Mouse (Mus musculus) forebrain, embryonic 12.5 days (tissue): ENCODE data around the gene Ltbp4. TPM values are rescaled to one million over a fixed set of nuclear protein-coding genes. Genes with fewer than 3 reads are reported as not detected.
A peak's percentile ranks its signal among the peaks of the same experiment; 100 is the strongest.

Experiments
- ATAC-seq: fragments of 200-750 bp; cut with Nextera tagmentation; 2 replicates; pipeline ENCODE4 v1.8.0; 2017; ENCODE audit warnings: moderate TSS enrichment; ENCODE audit not compliant: low FRiP score
- H3K27ac ChIP-seq: fragments of 300-500 bp; sonication (generic); 2 replicates; pipeline ENCODE4 v1.5.1; 2016; ENCODE audit warnings: mild to moderate bottlenecking
- H3K27me3 ChIP-seq: fragments of 300-500 bp; sonication (generic); 2 replicates; pipeline ENCODE4 v1.6.1; 2016; ENCODE audit warnings: mild to moderate bottlenecking
- H3K36me3 ChIP-seq: fragments of 300-500 bp; sonication (generic); replicated peaks from 2 replicates; pipeline ENCODE4 v1.6.1; 2016; ENCODE audit warnings: mild to moderate bottlenecking
- H3K4me1 ChIP-seq: fragments of 300-500 bp; sonication (generic); 2 replicates; pipeline ENCODE4 v1.6.1; 2016
- H3K4me2 ChIP-seq: fragments of 300-500 bp; sonication (generic); 2 replicates; pipeline ENCODE4 v1.6.1; 2016; ENCODE audit warnings: mild to moderate bottlenecking, moderate library complexity
- H3K4me3 ChIP-seq: fragments of 300-500 bp; sonication (generic); replicated peaks from 2 replicates; pipeline ENCODE4 v1.5.1; 2016; ENCODE audit warnings: mild to moderate bottlenecking
- H3K9ac ChIP-seq: fragments of 300-500 bp; sonication (generic); 2 replicates; pipeline ENCODE4 v1.6.1; 2016; ENCODE audit warnings: mild to moderate bottlenecking
- H3K9me3 ChIP-seq: fragments of 300-500 bp; sonication (generic); 2 replicates; pipeline ENCODE4 v1.6.1; 2016
- WGBS: fragments of 180-500 bp; shearing (Covaris S2); methylation state at CpG from one replicate; pipeline ENCODE4 v1.1.7; 2016; 5-methylcytosine and 5-hydroxymethylcytosine counted together
- polyA plus RNA-seq: library from polyadenylated mRNA; unstranded; fragments of >200 nt; fragmentation: Nextera tagmentation; extraction: Ambion mirVana; gene quantifications from 2 replicates; pipeline ENCODE4 v1.2.1, GENCODE M21; 2016

Gene Ltbp4
- polyA plus RNA-seq, 1 experiment from 2014 or later, result 16.5 TPM

- Histone ChIP-seq H3K9ac (no peak overlapping the region), H3K4me3 (no peak overlapping the region), H3K4me1 (peaks cover 56% of the 10 kb centered on the region), H3K9me3 (no peaks in the 10 kb centered on the region), H3K4me2 (peak overlapping the region; percentile 71; the same call in 1 of the 2 replicates), H3K36me3 (no peaks in the 10 kb centered on the region), H3K27me3 (peaks cover 90% of the 10 kb centered on the region), H3K27ac (no peak overlapping the region)
- ATAC-seq, result no peak
- WGBS, result 6% methylated on average over 8 of the region's 8 CpGs
Measured at GRCm38 (mm10) chr7:27331854-27332253, 5.6 kb downstream of the Ltbp4 start.

- no peak for ATAC-seq
- Histone ChIP-seq H3K27me3 (peaks cover 91% of the 10 kb centered on the region), H3K36me3 (no peaks in the 10 kb centered on the region), H3K27ac (no peak overlapping the region), H3K4me1 (peaks cover 54% of the 10 kb centered on the region), H3K9ac (no peak overlapping the region), H3K4me2 (peak overlapping the region; percentile 58), H3K4me3 (no peak overlapping the region), H3K9me3 (no peaks in the 10 kb centered on the region)
- 6% methylated on average over 8 of the region's 8 CpGs for WGBS
Measured at GRCm38 (mm10) chr7:27331541-27331851, 6.0 kb downstream of the Ltbp4 start.

- H3K4me3 ChIP-seq, result peak overlapping the region; percentile 40
- H3K27me3 ChIP-seq, result peaks cover 97% of the 10 kb centered on the region
- 0 out of 2 replicates have a peak, but pooled peaks have one; percentile 1 for ATAC-seq
- under 1% methylated on average over 39 of the region's 39 CpGs for WGBS
- peaks cover 55% of the 10 kb centered on the region for H3K4me1 ChIP-seq
- no peak overlapping the region for H3K27ac ChIP-seq
- H3K36me3 ChIP-seq, result no peaks in the 10 kb centered on the region
- no peaks in the 10 kb centered on the region for H3K9me3 ChIP-seq
- H3K4me2 ChIP-seq, result peak overlapping the region; percentile 58
- H3K9ac ChIP-seq, result peak overlapping the region; percentile 36; the same call in 1 of the 2 replicates
Measured at GRCm38 (mm10) chr7:27330709-27331540, 6.6 kb downstream of the Ltbp4 start.

- ATAC-seq, result no peak
- Histone ChIP-seq H3K4me3 (no peak overlapping the region), H3K4me2 (no peak overlapping the region), H3K9me3 (no peaks in the 10 kb centered on the region), H3K36me3 (no peaks in the 10 kb centered on the region), H3K27me3 (peaks cover 100% of the 10 kb centered on the region), H3K9ac (no peak overlapping the region), H3K4me1 (peaks cover 63% of the 10 kb centered on the region), H3K27ac (no peak overlapping the region)
- WGBS, result 20% methylated on average over 17 of the region's 17 CpGs
Measured at GRCm38 (mm10) chr7:27329981-27330380, 7.5 kb downstream of the Ltbp4 start.

GRCm38 (mm10) chr7:27329326-27329947 lies 8.1 kb downstream of the Ltbp4 start:
- peaks cover 100% of the 10 kb centered on the region for H3K27me3 ChIP-seq
- H3K4me1 ChIP-seq, result peaks cover 60% of the 10 kb centered on the region
- no peaks in the 10 kb centered on the region for H3K36me3 ChIP-seq
- H3K27ac ChIP-seq, result no peak overlapping the region
- no peaks in the 10 kb centered on the region for H3K9me3 ChIP-seq
- H3K4me3 ChIP-seq, result peak overlapping the region; percentile 29
- peak overlapping the region; percentile 52 for H3K4me2 ChIP-seq
- no peak overlapping the region for H3K9ac ChIP-seq
- ATAC-seq, result peak; percentile 57
- 3% methylated on average over 45 of the region's 45 CpGs for WGBS

GRCm38 (mm10) chr7:27328648-27329047 lies 8.8 kb downstream of the Ltbp4 start:
- no peak overlapping the region for H3K4me2 ChIP-seq

GRCm38 (mm10) chr7:27328161-27328560 lies 9.3 kb downstream of the Ltbp4 start:
- WGBS, result 86% methylated on average over 11 of the region's 11 CpGs
- Histone ChIP-seq H3K27me3 (peaks cover 100% of the 10 kb centered on the region), H3K4me3 (no peak overlapping the region), H3K9ac (no peak overlapping the region), H3K36me3 (no peaks in the 10 kb centered on the region), H3K4me1 (peaks cover 49% of the 10 kb centered on the region), H3K27ac (no peak overlapping the region), H3K9me3 (no peaks in the 10 kb centered on the region), H3K4me2 (no peak overlapping the region)
- no peak for ATAC-seq

More at GRCm38 (mm10) chr7:27328648-27329047, 8.8 kb downstream of the Ltbp4 start:
- Histone ChIP-seq H3K9ac (no peak overlapping the region), H3K9me3 (no peaks in the 10 kb centered on the region), H3K4me3 (no peak overlapping the region), H3K4me1 (peaks cover 52% of the 10 kb centered on the region), H3K27me3 (peaks cover 100% of the 10 kb centered on the region), H3K36me3 (no peaks in the 10 kb centered on the region), H3K27ac (no peak overlapping the region)
- no peak for ATAC-seq
- WGBS, result 45% methylated on average over 16 of the region's 16 CpGs

- WGBS, result 91% methylated on average over 8 of the region's 8 CpGs
- Histone ChIP-seq H3K4me1 (peaks cover 42% of the 10 kb centered on the region), H3K36me3 (no peaks in the 10 kb centered on the region)
Measured at GRCm38 (mm10) chr7:27327500-27327899, 10.0 kb downstream of the Ltbp4 start.

GRCm38 (mm10) chr7:27326101-27326880 lies 11.2 kb downstream of the Ltbp4 start:
- H3K4me2 ChIP-seq, result peak overlapping the region; percentile 48
- no peak overlapping the region for H3K27ac ChIP-seq
- no peak for ATAC-seq
- no peak overlapping the region for H3K9ac ChIP-seq
- H3K27me3 ChIP-seq, result peaks cover 89% of the 10 kb centered on the region
- H3K9me3 ChIP-seq, result no peaks in the 10 kb centered on the region
- 32% methylated on average over 34 of the region's 34 CpGs for WGBS
- H3K4me1 ChIP-seq, result peaks cover 37% of the 10 kb centered on the region
- peak overlapping the region; percentile 30 for H3K4me3 ChIP-seq
- H3K36me3 ChIP-seq, result no peaks in the 10 kb centered on the region

More at GRCm38 (mm10) chr7:27327500-27327899, 10.0 kb downstream of the Ltbp4 start:
- Histone ChIP-seq H3K9ac (no peak overlapping the region), H3K9me3 (no peaks in the 10 kb centered on the region), H3K4me3 (no peak overlapping the region), H3K4me2 (no peak overlapping the region), H3K27me3 (peaks cover 100% of the 10 kb centered on the region), H3K27ac (no peak overlapping the region)
- ATAC-seq, result no peak

GRCm38 (mm10) chr7:27325697-27326096 lies 11.8 kb downstream of the Ltbp4 start:
- 2% methylated on average over 24 of the region's 24 CpGs for WGBS
- Histone ChIP-seq H3K27ac (no peak overlapping the region), H3K4me3 (peak overlapping the region; percentile 30), H3K36me3 (no peaks in the 10 kb centered on the region), H3K4me1 (peaks cover 31% of the 10 kb centered on the region), H3K27me3 (peaks cover 86% of the 10 kb centered on the region), H3K9ac (0 out of 2 replicates have a peak overlapping the region, but pooled peaks have one; percentile 38), H3K9me3 (no peaks in the 10 kb centered on the region), H3K4me2 (peak overlapping the region; percentile 48)
- no peak for ATAC-seq

- H3K36me3 ChIP-seq, result no peaks in the 10 kb centered on the region
- no peak for ATAC-seq
- 0 out of 2 replicates have a peak overlapping the region, but pooled peaks have one; percentile 48 for H3K4me2 ChIP-seq
- H3K27me3 ChIP-seq, result peaks cover 79% of the 10 kb centered on the region
- WGBS, result 52% methylated on average over 19 of the region's 20 CpGs
- H3K4me3 ChIP-seq, result no peak overlapping the region
- H3K27ac ChIP-seq, result no peak overlapping the region
- peaks cover 23% of the 10 kb centered on the region for H3K4me1 ChIP-seq
- no peaks in the 10 kb centered on the region for H3K9me3 ChIP-seq
- H3K9ac ChIP-seq, result 0 out of 2 replicates have a peak overlapping the region, but pooled peaks have one; percentile 12
Measured at GRCm38 (mm10) chr7:27324928-27325327, 12.6 kb downstream of the Ltbp4 start.

GRCm38 (mm10) chr7:27324161-27324560 lies 13.3 kb downstream of the Ltbp4 start:
- peaks cover 17% of the 10 kb centered on the region for H3K4me1 ChIP-seq
- no peak overlapping the region for H3K9ac ChIP-seq
- H3K4me3 ChIP-seq, result no peak overlapping the region
- H3K27me3 ChIP-seq, result peaks cover 71% of the 10 kb centered on the region
- WGBS, result 96% methylated on average over 11 of the region's 11 CpGs
- H3K27ac ChIP-seq, result no peak overlapping the region
- ATAC-seq, result no peak
- no peaks in the 10 kb centered on the region for H3K9me3 ChIP-seq
- no peaks in the 10 kb centered on the region for H3K36me3 ChIP-seq
- no peak overlapping the region for H3K4me2 ChIP-seq
